Mouse (Mus musculus) right cerebral cortex, adult 2 months (tissue): ENCODE measurements around the gene Sirt2.

Experiments used
- DNase-seq, 2 experiments: peaks; one replicate each; pipeline ENCODE4 v3.0.0; 2021 to 2022; ENCODE audit warnings: low spot score in 2 of 2

The Sirt2 gene

DNA sequence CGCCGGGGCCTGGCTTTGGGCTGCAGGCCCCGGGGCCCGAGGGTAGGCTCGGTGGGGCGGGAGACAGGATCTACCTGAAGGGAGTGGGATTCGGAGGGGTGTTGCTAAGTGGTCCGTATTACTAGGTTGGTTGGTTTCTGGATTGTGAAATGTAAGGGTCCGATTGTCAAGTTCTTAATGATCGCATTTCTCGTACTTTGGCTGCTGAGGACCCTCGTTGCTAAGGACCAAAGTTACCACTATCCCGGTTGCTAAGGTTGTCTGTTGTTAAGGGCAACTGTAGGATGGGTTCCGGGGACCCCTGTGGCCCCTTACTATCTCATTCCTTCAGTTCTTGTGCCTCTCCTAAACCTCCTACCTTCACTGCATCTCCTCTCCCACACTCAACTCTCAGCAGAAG is 375 bp downstream of the Sirt2 start:
- no peak for DNase-seq

DNA sequence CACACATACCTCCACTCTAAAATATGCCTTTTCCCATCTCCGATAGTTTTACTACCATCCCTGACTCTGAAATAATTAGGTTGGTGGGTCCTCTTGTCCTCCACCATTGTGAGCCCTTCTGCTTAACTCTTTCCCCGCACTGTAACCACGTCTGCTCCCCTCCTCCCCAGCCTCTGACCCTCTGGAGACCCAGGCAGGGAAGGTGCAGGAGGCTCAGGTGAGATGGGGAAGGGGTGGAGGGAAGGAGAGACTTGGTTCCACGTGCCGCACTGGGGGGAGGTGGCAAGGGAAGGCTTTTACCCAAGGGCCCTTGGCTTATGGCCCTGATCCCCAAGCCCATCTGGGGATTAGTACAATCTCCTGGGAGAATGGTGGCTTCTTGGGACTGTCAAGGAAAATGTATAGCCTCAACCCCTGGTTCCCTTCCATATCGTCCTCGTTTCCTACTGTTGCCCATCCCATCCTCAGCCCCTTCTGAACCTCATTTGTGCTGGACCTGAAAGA is 979 bp downstream of the Sirt2 start, which contains the start of gene Nfkbib:
Gene Nfkbib (minus strand): TSS at position 51 of the 504 bp plus-strand sequence.
- DNase-seq, result no peak

DNA sequence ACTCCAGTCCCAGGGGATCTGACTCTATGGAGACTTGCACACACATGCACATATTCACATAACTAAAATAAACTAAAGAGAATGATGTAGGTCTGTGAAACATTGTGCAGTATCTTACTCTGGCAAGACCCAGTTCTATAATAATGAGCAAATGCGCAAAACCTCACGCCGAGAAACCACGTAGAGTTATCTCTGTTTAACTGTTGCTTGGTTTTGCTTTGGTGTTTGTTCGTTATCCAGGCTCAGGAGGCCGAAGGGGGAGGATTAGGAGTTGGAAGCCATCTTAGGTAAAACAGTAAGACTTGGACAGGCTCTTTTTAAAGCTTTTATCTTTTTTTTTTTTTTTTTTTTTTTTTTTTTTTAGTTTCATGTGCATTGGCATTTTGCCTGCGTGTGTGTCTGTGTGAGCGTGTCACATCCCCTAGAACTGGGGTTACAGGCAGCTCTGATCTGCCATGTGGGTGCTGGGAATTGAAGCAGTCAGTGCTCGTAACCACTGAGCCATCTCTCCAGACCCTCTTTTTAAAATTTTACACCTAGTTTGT is 3.0 kb downstream of the Sirt2 start:
- no peak for DNase-seq

DNA sequence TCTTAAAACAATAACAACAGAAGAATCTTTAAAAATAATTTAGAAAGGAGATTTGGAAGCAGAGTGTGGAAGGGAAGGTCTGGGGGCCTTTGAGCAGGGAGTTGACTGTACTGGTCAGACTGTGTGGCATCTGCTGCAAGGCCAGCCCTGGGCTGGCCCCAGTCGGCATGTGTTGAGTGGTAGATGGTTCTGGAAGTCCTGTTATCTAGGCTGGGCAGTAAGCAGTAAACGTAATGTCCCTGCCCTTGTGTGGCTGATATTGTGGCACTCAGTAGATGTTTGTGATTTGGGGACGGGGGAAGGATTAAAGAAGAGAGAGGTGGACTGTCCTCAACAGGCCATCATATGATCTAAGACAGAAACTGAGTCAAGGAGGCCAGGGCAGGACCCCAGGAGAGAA is 3.8 kb downstream of the Sirt2 start:
- DNase-seq, result no peak

- no peak for DNase-seq
Measured at GRCm38 (mm10) chr7:28771867-28772266, 5.3 kb downstream of the Sirt2 start.

DNA sequence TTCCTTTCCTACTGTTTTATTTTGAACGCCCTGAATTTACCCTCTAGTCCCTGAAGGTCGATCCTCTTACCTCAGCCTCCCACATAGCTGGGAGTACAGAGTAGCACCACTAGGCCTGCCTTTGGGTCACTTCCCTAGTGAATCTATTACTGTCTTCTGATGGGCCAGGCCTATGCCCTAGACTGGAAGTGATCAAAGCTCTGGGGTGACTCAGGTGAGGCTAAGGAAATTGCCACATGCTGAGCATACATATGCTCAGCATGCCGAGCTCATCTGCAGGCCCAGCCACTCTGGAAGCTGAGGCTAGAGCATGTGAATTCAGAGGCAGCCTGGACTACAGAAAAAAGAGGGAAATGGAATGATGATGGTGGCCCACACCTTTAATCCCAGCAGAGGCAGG is 6.6 kb downstream of the Sirt2 start:
- DNase-seq, result no peak

DNA sequence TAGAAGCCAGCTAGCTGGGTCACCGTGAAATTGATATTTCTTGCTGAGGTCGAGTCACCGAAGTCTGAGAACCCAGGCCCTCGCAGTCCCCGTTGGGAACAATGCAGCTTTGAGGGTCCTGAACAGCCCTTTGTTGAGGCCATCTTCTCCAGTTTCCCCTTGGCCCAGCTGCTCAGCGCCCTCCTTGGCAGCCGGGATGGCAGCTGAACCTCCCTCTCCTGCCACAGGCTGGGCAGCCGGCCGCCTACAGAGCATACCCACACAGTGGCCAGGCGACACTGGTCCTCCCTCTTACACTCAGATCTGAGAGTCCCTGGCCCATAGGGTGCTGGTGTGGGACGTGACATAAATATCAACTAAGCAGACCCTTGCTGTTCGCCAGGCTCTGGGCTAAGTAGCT is 7.6 kb downstream of the Sirt2 start:
- DNase-seq, result no peak

GRCm38 (mm10) chr7:28775129-28775528 is 8.6 kb downstream of the Sirt2 start:
- DNase-seq, result no peak

DNA sequence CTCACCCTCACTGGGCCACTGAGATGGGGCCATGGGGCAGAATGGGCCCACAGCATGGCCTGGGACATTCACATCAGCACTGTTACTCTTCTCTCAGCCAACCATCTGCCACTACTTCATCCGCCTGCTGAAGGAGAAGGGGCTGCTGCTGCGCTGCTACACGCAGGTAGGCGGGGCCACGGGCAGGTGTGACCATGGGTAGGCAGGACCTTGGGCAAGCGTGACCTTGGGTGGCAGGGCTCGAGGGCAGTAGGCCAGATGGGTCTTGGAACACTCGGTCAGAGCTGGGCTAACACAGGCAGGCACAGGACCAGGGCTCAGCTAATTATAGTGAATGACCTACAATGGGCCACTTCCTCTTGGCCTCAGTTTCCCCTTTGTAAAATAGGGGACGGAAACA is 12.3 kb downstream of the Sirt2 start:
- DNase-seq, result no peak

DNA sequence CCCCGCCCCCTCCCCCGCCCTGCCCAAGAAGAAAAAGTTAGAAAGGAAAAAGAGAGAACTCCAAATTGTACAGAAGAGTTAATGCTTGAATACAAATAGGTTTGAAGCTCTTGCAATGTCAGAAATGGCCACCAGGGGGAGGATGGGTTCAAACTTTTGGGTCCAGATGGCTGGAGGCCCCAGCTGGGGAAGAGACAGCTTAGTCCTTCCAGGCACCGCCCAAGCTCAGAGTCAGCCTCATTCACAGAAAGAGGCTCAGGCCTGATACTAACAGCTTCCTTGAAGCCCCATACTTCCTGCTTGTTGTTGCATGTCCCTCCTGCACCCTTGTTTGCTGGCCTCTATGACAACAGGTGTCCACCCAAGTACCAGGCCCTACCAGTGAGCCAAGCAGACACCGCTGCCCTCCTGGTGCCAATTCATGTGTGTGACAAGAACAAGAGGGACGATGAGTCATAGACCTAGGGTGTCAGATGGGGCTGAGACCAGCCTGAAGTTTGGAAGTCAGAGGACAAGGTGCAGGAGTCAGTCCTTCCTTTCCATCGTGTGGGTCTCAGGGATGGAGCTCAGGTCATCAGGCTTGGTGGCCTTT is 13.6 kb downstream of the Sirt2 start:
- peak; percentile 93 to 94 for DNase-seq

DNA sequence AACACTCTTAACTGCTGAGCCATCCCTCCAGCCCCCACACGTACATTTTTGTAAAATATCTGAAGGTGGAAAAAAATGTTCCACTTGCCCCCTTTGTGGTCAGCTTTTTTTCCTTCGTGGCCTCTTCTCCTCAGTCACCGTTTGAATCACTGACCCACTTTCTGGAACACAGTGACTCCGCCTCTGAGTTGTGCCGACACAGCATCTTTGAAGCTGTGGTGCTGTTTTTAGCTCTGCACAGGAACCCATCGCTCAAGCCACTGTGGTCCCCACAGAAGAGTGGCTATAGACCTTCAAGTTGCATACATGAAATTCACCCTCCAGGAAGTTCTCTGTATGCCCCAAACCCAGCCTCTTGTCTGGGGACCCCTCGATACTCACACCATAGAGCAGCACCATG is 14.3 kb downstream of the Sirt2 start:
- DNase-seq, result peak; percentile 51 to 54

GRCm38 (mm10) chr7:28781261-28781663 is 14.7 kb downstream of the Sirt2 start:
- no peak for DNase-seq

GRCm38 (mm10) chr7:28785161-28785560 is 18.6 kb downstream of the Sirt2 start:
- no peak for DNase-seq

DNA sequence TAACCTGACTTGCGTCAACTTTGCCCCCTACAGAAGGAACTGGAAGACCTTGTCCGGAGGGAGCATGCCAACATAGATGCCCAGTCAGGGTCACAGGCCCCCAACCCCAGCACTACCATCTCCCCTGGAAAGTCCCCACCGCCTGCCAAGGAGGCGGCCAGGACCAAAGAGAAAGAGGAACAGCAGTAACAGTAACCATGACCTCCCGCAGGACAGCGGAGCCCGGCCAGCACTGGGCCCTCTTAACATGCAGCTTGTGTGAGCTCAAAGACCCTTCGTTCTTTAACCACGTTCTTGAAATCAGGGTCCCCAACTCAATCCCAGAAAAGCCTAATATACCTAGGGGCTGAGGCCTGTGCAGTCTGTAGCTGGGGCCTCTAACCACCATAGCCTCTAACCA is 21.3 kb downstream of the Sirt2 start:
- DNase-seq, result no peak

GRCm38 (mm10) chr7:28788307-28789195 is 22.0 kb downstream of the Sirt2 start, which contains the start of gene Rinl:
TSS of gene Rinl (plus strand) at chr7:28788969.
- no peak for DNase-seq

DNA sequence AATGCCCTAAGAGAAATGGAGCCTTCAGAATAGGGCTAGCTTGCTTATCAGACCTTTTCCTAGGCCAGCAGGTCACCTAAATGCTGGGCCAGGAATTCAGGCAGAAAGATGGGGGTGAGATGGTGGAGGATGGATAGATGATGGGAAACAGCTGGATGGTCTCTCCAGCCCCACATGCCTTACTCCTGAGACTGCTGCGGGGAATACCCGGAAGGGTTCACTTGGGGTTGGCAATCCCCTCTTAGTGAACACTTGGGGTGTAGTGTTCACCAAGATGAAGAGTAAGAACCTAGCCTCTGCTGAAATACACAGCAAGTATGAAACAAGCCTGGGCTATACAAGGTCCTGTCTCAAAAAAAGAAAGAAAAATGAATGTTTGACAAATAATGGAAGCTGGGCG is 22.7 kb downstream of the Sirt2 start:
- no peak for DNase-seq

GRCm38 (mm10) chr7:28790066-28790806 is 23.7 kb downstream of the Sirt2 start:
- no peak for DNase-seq

DNA sequence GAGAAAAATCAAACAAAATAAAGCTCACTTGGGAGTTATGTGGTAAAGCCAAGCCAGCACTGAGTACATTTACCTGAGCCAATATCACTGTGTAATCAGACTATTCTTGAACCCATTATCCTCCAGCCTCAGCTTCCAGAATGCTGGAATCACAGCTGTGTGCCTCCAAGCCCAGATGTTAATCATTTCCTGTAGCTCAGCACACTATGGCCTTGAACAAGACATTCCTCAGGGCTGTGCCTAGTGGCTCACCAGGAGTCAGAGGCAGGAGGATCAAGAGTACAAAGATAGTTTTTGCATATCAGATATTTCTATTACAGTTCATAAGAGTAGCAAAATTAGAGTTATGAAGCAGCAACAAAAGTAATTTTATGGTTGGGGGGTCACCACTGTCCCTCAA is 25.2 kb downstream of the Sirt2 start:
- DNase-seq, result no peak

DNA sequence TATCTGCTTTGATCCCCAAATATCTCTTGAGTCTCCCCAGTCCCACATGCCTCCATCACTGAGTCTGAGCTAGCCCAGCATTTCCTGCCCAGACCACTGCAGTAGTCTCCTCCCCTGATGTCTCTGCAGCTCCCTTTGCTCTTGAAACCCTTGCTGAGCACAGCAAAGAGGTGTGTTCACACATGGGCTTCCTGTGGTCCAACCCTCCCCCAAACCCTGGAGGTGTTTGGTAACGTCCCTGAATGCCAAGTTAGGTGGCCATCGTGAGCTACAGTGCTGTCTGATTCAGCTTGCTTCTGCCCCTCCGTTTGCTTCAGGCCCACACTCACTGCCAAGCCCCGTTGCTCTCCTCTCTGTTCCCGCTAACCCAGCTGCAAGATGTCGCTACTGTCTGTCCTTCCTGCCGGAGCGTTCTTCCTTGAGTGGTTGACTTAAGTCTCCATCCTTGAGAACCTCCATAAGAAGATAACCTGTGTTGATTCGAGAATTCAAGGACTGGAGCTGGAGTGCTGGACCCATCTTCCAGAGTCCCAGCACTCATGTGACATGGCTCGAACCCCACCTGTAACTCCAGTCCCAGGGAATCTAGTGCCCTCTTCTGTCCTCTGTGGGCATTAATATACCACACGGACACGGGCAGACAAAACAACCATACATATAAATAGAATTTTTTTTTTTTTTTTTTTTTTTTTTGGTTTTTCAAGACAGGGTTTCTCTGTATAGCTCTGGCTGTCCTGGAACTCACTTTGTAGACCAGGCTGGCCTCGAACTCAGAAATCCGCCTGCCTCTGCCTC is 26.1 kb downstream of the Sirt2 start:
- DNase-seq, result no peak

DNA sequence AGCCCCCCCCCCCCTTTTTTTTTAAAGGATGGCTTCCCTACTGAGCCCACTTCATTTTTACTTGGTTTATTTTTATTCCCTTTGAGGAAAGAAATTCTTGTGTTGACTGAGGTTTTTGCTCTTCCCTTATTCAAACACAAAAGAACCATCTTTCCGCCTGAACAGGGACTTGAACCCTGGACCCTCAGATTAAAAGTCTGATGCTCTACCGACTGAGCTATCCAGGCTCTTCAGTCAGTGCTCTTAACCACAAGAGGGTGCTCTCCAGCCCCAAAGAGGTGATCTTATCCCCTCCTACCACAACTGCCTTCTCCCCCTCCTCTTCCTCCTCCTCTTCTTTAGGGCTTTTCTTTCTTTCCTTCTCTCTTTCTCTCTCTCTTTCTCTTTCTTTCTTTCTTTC is 27.3 kb downstream of the Sirt2 start:
- no peak for DNase-seq

DNA sequence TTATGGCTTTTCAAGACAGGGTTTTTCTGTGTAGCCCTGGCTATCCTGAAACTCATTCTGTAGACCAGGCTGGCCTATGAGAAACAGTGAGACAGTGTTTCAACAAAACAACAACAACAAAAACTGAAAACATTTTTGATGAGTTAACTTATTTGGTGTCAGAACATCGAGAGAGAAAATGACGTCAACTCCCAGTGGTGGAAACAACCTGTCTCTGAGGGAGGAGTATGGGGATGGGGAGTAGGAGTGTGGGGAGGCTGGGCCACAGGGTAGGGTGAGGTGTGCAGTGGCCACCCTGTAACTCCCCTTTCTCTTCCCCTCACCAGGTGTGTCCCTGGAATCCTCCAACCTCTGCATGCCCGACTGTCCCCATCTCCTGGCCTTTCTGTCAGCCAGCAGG is 28.0 kb downstream of the Sirt2 start:
- no peak for DNase-seq
